Mouse (Mus musculus) monocyte, adult 2 months (primary cell): ENCODE data around the gene Kif12.
A peak's percentile ranks its signal among the peaks of the same experiment; 100 is the strongest.

Experiments
- DNase-seq, 2 experiments: peaks; one replicate each; pipeline ENCODE4 v3.0.0; 2022; ENCODE audit warnings: low spot score in 2 of 2, low read depth in 1 of 2

Kif12 gene

DNA sequence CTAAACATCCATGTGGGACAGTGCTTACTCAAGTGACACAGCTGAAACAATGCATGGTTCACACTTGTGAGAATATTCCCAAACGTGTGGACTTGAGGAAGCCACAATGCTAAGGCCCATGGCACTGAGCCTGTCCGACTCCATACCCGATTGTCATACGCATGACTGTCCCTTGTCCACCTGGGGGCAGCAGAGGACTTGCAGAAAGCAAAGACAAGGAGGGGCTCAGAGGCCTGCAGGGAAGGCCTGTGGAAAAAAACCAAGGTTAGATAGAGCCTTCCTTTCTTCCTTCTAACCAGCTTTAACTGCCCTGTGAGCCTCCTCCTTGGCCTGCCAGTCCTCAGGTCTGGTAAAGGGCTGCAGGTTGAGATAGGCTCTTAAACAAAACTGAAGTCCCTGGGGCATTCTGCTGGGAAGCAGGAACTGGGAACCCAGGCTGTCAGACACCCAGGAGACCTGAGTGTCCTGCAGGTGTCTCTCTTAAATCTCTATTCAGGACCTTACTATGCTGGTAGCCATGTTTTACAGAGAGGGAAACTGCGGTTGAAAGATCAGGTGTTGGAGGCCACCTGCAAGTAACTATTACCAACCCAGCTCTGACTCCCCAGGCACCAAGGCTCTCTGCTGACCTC, 12.9 kb downstream of the Kif12 start:
- peak in 1 of 2 experiments; percentile 20 for DNase-seq

DNA sequence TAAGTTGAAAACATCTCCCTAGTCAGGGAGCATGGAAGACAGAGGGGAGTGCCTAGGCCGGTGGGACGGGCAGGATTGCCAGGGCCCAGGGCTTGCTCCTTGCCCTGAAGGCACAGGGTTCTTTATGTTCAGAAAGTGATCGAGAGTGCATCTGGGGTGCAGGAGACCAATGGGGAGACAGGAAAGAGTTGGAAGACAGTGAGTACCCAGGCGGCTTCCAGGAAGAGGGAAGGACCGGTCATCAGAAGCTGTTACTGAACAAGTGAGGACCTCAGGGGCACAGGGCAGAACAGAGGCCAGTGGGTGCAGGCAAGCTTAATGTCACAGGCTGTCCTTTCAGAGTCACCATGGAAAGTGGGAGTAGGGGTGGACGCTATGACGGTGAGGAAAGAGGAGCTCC, 13.7 kb downstream of the Kif12 start:
- no peak for DNase-seq

DNA sequence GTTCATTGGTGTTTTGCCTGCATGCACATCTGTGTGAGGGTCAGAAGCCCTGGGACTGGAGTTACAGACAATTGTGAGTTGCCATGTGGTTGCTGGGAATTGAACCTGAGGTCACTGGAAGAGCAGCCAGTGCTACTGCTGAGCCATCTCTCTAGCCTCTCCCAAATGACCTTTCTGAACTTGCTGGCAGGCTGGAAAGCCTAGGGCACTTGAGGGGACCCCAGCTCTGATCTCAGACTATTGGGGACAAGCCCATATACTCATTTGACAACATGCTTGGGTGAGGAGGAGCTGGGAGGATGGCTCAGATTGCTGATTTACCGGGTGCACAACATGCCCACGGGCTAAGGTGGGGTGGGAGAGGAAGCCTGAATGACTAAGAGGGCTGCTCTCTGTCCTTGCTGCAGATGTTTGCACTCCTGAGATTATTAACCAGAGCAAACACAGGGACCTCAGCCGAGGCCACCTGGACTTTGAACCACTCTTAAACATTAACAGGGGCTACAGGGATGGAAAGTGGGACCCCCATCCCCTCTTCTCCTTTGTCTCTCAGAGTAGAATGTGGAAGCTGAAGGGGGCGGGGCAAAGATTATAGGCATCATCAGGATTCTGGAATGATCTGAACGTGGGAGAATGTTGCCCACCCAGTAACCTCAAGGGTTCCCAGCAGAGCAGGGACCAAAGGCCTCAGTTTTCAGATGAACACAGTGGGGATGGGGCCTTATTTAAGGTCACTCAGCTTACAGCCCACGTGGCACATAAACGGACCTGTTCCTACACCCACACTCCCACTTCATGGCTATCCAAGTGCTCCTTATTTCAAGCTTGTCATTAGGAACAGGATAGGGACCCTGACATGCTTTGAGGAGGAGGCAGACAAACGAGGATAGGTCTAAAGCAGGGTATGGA, 15.0 kb downstream of the Kif12 start:
- DNase-seq = no peak

DNA sequence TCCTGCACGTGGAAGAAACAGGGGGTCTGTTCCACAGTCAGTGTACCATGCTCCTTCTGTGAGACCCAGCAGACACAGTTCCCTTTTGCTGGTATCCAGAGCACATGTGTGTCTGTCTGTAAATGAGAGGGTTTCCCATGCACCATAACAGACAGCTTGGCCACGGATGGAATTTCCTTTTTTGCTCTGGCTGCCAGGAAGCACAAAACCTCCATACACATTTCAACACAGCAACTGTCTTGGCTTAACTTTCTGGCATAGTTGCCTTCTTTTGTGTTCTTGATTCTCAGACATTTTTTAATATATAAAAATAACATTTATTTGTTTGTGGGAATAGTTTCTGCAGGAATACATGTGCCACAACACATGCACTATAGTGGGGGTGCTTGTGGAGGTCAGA, 16.3 kb downstream of the Kif12 start:
- no peak for DNase-seq

DNA sequence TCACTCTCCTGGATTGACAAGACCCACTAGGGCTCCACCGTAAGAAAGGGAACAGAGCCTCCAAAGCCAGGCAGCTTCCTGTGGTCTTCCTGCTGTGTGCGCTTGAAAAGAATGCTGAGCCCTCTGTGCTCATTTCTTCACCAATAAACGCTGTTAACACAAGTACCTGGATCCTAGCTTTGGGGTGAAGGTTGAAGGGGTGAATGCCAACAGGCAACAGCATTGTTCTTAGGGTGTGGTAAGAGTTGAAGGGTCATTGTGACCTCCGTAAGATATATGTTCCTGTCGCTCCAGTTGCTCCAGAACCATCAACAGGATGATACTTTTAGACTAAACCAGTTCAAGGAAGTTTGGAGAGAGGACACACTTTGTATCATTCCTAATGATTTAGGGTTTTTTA, 17.2 kb downstream of the Kif12 start, which contains the start of gene Ambp:
Gene Ambp, minus strand, starts transcription at position 101 of the 400 bp plus-strand sequence.
- no peak for DNase-seq

DNA sequence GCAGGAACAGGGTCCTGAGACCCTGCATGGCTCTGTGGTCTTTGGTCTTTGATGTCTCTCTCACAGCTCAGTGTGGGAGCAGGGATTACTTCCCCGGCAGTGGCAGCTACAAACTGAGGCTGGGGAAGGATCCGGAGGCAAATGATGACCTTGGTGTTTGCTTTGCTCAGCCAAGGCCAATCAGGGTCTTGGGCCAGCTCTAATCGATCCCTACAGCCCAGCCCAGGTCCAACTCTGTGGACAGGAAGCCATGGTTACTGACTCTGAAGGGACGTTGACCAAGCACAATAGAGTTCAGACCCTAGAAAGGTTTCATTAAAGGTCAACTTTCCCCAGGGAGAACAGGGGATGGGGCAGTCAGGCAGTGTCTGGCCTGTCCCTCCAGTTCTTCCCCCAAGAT, 17.9 kb downstream of the Kif12 start:
- no peak for DNase-seq

DNA sequence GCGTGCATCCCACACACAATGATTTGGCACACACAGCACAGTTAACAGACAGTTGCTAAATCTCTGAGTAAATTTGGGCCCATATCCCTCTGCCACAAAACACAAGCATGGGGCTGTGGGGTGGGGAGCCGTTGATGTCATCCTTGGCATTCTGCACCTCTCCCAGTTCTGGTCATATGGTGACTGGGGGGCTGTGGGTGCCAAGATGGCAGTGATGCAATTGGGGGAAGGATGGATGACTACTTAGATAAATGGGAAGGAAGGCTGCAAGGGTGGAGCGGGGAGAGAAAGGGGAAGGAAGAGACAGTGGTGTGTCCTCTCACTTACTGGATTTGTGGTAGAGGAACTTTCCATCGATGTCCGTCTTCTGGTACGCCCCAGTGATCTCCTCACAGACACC, 20.8 kb downstream of the Kif12 start:
- no peak for DNase-seq

DNA sequence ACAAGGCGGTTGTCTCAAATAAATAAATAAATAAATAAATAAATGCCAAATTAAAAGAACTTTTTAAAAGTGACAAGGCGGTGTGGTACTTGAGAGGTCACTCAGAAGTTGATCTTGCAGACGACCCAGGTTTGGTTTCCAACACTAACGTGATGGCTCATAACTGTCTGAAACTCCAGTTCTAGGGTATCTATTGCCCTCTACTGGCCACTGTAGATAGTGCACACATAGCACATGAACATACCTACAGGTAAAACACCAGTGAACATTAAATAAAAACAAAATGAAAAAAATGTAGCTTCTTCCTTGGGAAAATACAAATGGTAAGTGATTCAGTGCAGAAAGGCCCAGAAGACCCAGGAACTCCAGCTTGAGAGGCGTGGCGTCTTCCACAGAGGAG, 24.7 kb downstream of the Kif12 start:
- DNase-seq = no peak

DNA sequence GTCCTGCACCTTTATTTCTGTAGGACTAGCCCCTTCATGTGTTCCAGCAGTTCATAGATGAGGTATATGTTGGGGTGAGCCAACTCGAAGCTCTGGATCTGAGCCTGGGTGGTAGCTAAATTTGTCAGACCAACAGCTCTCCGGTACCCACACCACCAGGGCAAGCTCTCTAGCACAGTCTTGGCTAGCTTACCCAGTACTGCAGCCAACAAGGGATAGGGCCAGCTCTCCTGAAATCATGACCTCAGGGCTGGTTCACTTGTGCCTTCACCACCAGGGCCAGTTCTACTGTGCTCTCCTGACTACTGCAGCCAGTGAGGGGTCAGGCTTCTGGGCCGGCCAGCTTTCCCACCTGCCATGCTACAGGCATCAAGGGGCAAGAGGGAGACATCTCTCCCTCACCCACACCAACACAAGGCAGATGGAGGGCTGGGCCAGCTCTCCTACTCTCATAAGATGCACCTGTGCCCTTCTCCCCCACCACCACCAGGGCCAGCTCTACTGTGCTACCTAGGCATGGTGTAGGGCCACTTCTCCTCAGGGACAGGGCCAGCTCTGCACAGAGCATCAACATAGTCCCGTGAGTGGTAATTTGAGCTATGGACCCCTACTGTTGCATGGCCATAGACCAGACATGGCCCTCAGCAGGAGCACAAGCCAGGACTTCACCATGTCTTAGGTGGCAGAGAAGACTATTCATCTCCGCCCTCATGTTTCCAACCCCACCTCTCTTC, 41.9 kb downstream of the Kif12 start:
- no peak for DNase-seq

DNA sequence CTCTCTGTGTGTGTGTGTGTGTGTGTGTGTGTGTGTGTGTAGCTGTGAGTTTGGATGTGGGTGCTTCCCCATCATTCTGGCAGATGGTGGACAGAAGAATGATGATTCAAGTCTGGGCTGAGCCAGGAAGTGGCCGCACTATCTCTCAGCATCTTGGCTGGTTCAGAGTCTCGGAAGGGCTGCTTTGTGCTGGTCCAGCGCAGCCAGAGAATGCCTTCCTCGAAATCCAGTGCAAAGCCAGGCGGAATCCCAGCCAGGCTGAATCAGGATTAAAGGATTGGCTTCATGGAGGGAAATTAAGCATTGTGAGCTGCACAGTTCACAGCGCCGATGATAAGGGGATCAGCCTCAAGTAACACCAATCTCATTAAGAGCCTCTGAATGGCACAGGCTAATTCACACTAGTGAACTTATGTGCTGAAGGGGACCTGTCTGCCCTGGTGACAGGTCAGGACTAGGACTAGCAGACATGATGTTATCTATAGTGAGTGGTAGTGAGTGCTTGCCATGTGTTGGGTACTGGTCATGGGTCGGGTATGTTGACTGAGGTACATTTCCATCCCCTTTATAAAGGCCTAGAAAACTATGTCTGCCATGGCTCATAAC, 47.0 kb downstream of the Kif12 start:
- no peak for DNase-seq

DNA sequence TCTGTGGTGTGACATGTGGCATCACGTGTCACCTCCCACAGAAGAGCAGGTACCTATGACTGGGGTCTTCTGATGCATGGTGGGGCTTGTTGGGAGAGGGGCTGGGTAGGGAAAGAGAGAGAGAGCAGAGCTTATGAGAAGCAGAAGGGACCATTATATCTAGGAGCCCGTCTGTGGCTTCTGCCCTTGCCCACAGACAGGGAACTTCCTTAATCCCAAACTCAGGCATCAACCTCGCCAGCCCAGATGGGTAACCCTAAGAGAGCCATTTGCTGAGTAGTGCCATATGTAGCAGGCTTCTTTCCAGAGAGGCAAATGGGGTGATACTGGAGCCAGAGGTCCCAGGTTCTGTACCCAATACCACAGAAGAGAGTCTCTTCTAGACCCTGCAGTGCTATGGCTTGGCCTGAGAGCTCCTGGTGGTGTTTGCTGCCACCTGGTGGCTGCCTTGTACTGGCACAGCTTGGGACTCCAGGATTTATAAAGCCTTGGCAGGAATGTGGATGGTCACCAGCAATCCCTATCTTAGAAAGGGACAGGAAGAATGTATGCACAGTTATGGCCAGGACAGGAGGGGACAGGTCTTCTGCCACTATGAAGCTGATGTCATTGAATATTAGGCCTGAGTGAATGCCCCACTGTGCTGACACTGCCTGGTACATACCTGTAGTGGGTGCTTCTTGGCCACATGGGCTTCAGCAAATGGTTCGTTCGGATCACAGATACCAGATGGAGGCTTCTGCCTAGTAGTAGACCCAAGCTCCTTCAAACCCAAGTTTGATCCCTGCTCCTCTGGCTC, 53.1 kb downstream of the Kif12 start:
- peak in 1 of 2 experiments; percentile 27 for DNase-seq
